Mouse (Mus musculus): ENCODE results near the gene Naaladl1. TPM values are rescaled to one million over a fixed set of nuclear protein-coding genes. Genes with fewer than 3 reads are reported as not detected.

Naaladl1 gene
- total RNA-seq, 2 experiments from 2014 or later: not detected

GRCm38 (mm10) chr19:6079983-6080480 lies 25.6 kb upstream of the Naaladl1 start, which contains the start of gene Tmem262:
TSS of gene Tmem262 (plus strand) at chr19:6080033.
- intact Hi-C loops (cut with DNase I; ENCODE audit: low total_unique reads): no loop called here
- DNase-seq: no peak

GRCm38 (mm10) chr19:6082156-6082555 lies 23.4 kb upstream of the Naaladl1 start, which contains the start of gene Gm28374:
TSS of gene Gm28374 (minus strand) at chr19:6082256.
- no peak for DNase-seq
- intact Hi-C loops (cut with DNase I; ENCODE audit: low total_unique reads): no loop called here

- intact Hi-C loops (cut with DNase I; ENCODE audit: low total_unique reads): no loop called here
- peak; percentile 93 for DNase-seq
Observed at GRCm38 (mm10) chr19:6084478-6085248, 20.9 kb upstream of the Naaladl1 start, which contains the start of the genes Zfpl1 and Cdca5. TSS of gene Zfpl1 (minus strand) at chr19:6084956. TSS of gene Cdca5 (plus strand) at chr19:6084983.

GRCm38 (mm10) chr19:6085417-6085879 lies 20.1 kb upstream of the Naaladl1 start:
- intact Hi-C loops (cut with DNase I; ENCODE audit: low total_unique reads): no loop called here
- DNase-seq: peak; percentile 29

- intact Hi-C loops (cut with DNase I; ENCODE audit: low total_unique reads): no loop called here
- DNase-seq: no peak
Observed at GRCm38 (mm10) chr19:6088841-6089240, 16.7 kb upstream of the Naaladl1 start.

GRCm38 (mm10) chr19:6094119-6094518 lies 11.5 kb upstream of the Naaladl1 start, which contains the start of gene AC131692.1:
TSS of gene AC131692.1 (plus strand) at chr19:6094419.
- DNase-seq: no peak

GRCm38 (mm10) chr19:6097847-6098246 lies 7.7 kb upstream of the Naaladl1 start:
- DNase-seq: no peak
- intact Hi-C loops (cut with DNase I; ENCODE audit: low total_unique reads): no loop called here

More at GRCm38 (mm10) chr19:6094119-6094518, 11.5 kb upstream of the Naaladl1 start, which contains the start of gene AC131692.1:
- intact Hi-C loops (cut with DNase I; ENCODE audit: low total_unique reads): no loop called here

GRCm38 (mm10) chr19:6101186-6101585 lies 4.4 kb upstream of the Naaladl1 start:
- DNase-seq: no peak
- intact Hi-C loops (cut with DNase I; ENCODE audit: low total_unique reads): no loop called here

GRCm38 (mm10) chr19:6102169-6102853 lies 3.3 kb upstream of the Naaladl1 start:
- intact Hi-C loops (cut with DNase I; ENCODE audit: low total_unique reads): no loop called here
- DNase-seq: no peak

GRCm38 (mm10) chr19:6104476-6104875 lies 1.1 kb upstream of the Naaladl1 start:
- intact Hi-C loops (cut with DNase I; ENCODE audit: low total_unique reads): no loop called here

GRCm38 (mm10) chr19:6113116-6113515 lies 7.5 kb downstream of the Naaladl1 start:
- intact Hi-C loops (cut with DNase I; ENCODE audit: low total_unique reads): no loop called here
- DNase-seq: no peak

More at GRCm38 (mm10) chr19:6104476-6104875, 1.1 kb upstream of the Naaladl1 start:
- DNase-seq: no peak

- no peak for DNase-seq
- intact Hi-C loops (cut with DNase I; ENCODE audit: low total_unique reads): no loop called here
Observed at GRCm38 (mm10) chr19:6116113-6116850, 10.7 kb downstream of the Naaladl1 start.

GRCm38 (mm10) chr19:6117346-6117985 lies 11.9 kb downstream of the Naaladl1 start:
- DNase-seq: no peak
- intact Hi-C loops (cut with DNase I; ENCODE audit: low total_unique reads): no loop called here

- peak; percentile 87 for DNase-seq
- intact Hi-C loops (cut with DNase I; ENCODE audit: low total_unique reads): no loop called here
Observed at GRCm38 (mm10) chr19:6117986-6118676, 12.5 kb downstream of the Naaladl1 start, which contains the start of gene Sac3d1. TSS of gene Sac3d1 (minus strand) at chr19:6118650.

GRCm38 (mm10) chr19:6118677-6119185 lies 13.1 kb downstream of the Naaladl1 start:
- DNase-seq: no peak
- intact Hi-C loops (cut with DNase I; ENCODE audit: low total_unique reads): no loop called here

- intact Hi-C loops (cut with DNase I; ENCODE audit: low total_unique reads): loop anchor here (10.0 kb wide), 1 partner anchor 157 kb away; the partner anchor contains the start of gene Pola2
- no peak for DNase-seq
Observed at GRCm38 (mm10) chr19:6121761-6122160, 16.2 kb downstream of the Naaladl1 start.

- no peak for DNase-seq
- intact Hi-C loops (cut with DNase I; ENCODE audit: low total_unique reads): loop anchor here (10.0 kb wide), 1 partner anchor 159 kb away; the partner anchor contains the start of gene Pola2
Observed at GRCm38 (mm10) chr19:6123330-6123729, 17.7 kb downstream of the Naaladl1 start.

- no peak for DNase-seq
- intact Hi-C loops (cut with DNase I; ENCODE audit: low total_unique reads): loop anchor here (10.0 kb wide), 1 partner anchor 160 kb away; the partner anchor contains the start of gene Pola2
Observed at GRCm38 (mm10) chr19:6124898-6125297, 19.3 kb downstream of the Naaladl1 start.
